Mouse (Mus musculus) liver, embryonic 14.5 days (tissue): Measurements from ENCODE around the gene Slc22a14. TPM values are rescaled to one million over a fixed set of nuclear protein-coding genes. Genes with fewer than 3 reads are reported as not detected.

Experiments
- ATAC-seq: fragments of 200-750 bp; cut with Nextera tagmentation; 2 replicates; pipeline ENCODE4 v1.8.0; 2017; ENCODE audit warnings: moderate number of reproducible peaks, mild to moderate bottlenecking, moderate library complexity; ENCODE audit not compliant: insufficient read depth
- DNase-seq, 3 experiments: peaks; one replicate each; pipeline ENCODE4 v3.0.0-alpha.2; 2012 to 2013; ENCODE audit warnings: low read depth in 3 of 3, low spot score in 3 of 3
- H3K27ac ChIP-seq: fragments of 300-500 bp; sonication (generic); 2 replicates; pipeline ENCODE4 v1.5.1; 2014; ENCODE audit warnings: moderate library complexity, mild to moderate bottlenecking, control low read depth, inconsistent platforms
- H3K27me3 ChIP-seq: fragments of 300-500 bp; sonication (generic); 2 replicates; pipeline ENCODE4 v1.6.1; 2014; ENCODE audit warnings: mild to moderate bottlenecking, low read length, moderate library complexity; ENCODE audit not compliant: control insufficient read depth, insufficient read depth
- H3K36me3 ChIP-seq: fragments of 300-500 bp; sonication (generic); replicated peaks from 2 replicates; pipeline ENCODE4 v1.6.1; 2014; ENCODE audit warnings: low read depth; ENCODE audit not compliant: control insufficient read depth, insufficient read depth
- H3K4me1 ChIP-seq, 2 experiments: fragments of 200-500 bp in 1 of 2; fragments of 300-500 bp in 1 of 2; sonication (generic) in 1 of 2; replicated peaks; 2 replicates each; pipeline ENCODE4 v1.6.1; 2012 to 2014; ENCODE audit warnings: antibody characterized with exemption in 1 of 2, inconsistent platforms in 1 of 2, low read length in 1 of 2; ENCODE audit not compliant: control insufficient read depth in 2 of 2, insufficient read depth in 2 of 2
- H3K4me2 ChIP-seq: fragments of 300-500 bp; sonication (generic); 2 replicates; pipeline ENCODE4 v1.6.1; 2014; ENCODE audit warnings: low read depth, mild to moderate bottlenecking, control low read depth, moderate library complexity
- H3K4me3 ChIP-seq, 2 experiments: fragments of 200-500 bp in 1 of 2; fragments of 300-500 bp in 1 of 2; sonication (generic) in 1 of 2; 2 replicates each; pipeline ENCODE4 v1.5.1; 2012 to 2014; ENCODE audit warnings: low read depth in 2 of 2, low read length in 2 of 2, mild to moderate bottlenecking in 2 of 2, control low read depth in 1 of 2, inconsistent platforms in 1 of 2, moderate library complexity in 1 of 2; ENCODE audit not compliant: insufficient read depth in 1 of 2
- H3K9ac ChIP-seq: fragments of 300-500 bp; sonication (generic); replicated peaks from 2 replicates; pipeline ENCODE4 v1.6.1; 2014; ENCODE audit warnings: mild to moderate bottlenecking, control low read depth, moderate library complexity
- H3K9me3 ChIP-seq: fragments of 300-500 bp; sonication (generic); 2 replicates; pipeline ENCODE4 v1.6.1; 2016; ENCODE audit warnings: low read length, mixed read lengths; ENCODE audit not compliant: control insufficient read depth
- CTCF ChIP-seq: IDR thresholded peaks from 2 replicates; pipeline ENCODE4 v1.5.1; 2016; ENCODE audit warnings: antibody characterized with exemption, low read depth, control low read depth
- EP300 ChIP-seq: IDR thresholded peaks from 2 replicates; pipeline ENCODE4 v1.6.1; 2016; ENCODE audit warnings: antibody characterized with exemption, low read depth
- WGBS: fragments of 180-500 bp; shearing (Covaris S2); extraction: QIAGEN DNeasy Blood & Tissue Kit; methylation state at CpG from one replicate; pipeline ENCODE4 v1.1.7; 2014; ENCODE audit not compliant: insufficient replicate concordance; 5-methylcytosine and 5-hydroxymethylcytosine counted together
- polyA plus RNA-seq, 2 experiments: library from polyadenylated mRNA; depleted of rRNA in 1 of 2; stranded (reverse) in 1 of 2; unstranded in 1 of 2; fragments of >200 nt; fragmentation: Nextera tagmentation in 1 of 2; extraction: Ambion mirVana in 1 of 2; gene quantifications; 2 replicates each; pipeline versions ENCODE4 v1.2.1 to v1.2.3; 2012 to 2014

Gene Slc22a14
- polyA plus RNA-seq, 2 experiments, result not detected

- TF ChIP-seq EP300 (no peak), CTCF (no peak)
- no peak for ATAC-seq
- Histone ChIP-seq H3K36me3 (no peaks in the 10 kb centered on the region), H3K27me3 (no peaks in the 10 kb centered on the region), H3K27ac (no peak overlapping the region), H3K4me1 (no peaks in the 10 kb centered on the region), H3K9ac (no peak overlapping the region), H3K9me3 (no peaks in the 10 kb centered on the region), H3K4me2 (no peak overlapping the region), H3K4me3 (no peak overlapping the region)
- 61% methylated on average over 10 of the region's 10 CpGs for WGBS
- no peak for DNase-seq
These were observed 166.0 kb downstream of the Slc22a14 start for GRCm38 (mm10) chr9:119199151-119199861.

DNA sequence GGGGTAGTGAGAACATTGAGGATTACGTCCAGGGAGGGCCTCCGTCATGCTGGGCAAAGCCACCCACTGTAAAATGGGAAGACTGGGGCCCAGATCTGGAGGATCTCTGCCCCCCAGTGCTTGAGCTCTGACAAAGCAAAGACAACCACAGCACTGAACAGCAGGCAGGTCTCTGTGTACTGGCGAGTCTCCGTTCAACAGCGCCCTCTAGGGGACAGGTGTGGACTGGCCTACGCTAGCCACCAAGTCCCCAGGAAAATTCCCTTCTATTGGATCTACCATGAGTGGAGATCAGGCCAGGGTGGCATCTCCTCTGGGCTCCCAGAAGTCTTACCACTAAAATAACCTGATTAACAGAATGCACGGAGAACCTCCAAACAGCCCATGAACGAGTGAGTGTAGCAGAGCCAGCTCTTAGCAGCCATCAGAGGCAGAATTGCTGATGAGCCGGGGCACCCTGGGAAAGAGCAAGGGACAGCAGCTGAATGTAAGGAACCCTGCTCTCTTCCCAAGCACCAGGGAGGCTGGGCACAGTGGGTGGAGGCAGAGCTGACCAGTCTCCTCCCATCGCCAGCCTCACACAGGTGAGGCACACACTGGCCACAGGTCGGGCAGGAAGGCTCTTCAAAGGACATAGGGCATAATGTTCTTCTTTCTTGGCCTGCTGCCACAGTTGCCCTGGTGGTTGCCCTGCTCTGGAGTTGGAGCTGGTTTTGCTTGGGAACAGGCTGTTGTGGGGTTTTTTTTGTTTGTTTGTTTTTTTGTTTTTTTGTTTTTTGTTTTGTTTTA is 173.0 kb downstream of the Slc22a14 start:
- WGBS, result 37% methylated on average over 11 of the region's 11 CpGs
- Histone ChIP-seq H3K4me1 (no peaks in the 10 kb centered on the region), H3K27me3 (no peaks in the 10 kb centered on the region), H3K9ac (no peak overlapping the region), H3K36me3 (no peaks in the 10 kb centered on the region), H3K4me3 (no peak overlapping the region), H3K4me2 (no peak overlapping the region), H3K27ac (no peak overlapping the region), H3K9me3 (no peaks in the 10 kb centered on the region)
- TF ChIP-seq EP300 (no peak), CTCF (peak; percentile 88)
- no peak for ATAC-seq
- peak; percentile 11 to 14 (median 13) for DNase-seq

GRCm38 (mm10) chr9:119181241-119181728 is 184.1 kb downstream of the Slc22a14 start:
- H3K27ac ChIP-seq, result no peak overlapping the region
- TF ChIP-seq EP300 (no peak), CTCF (no peak)
- ATAC-seq (no peak), DNase-seq (no peak)
- WGBS, result 22% methylated on average over 3 of the region's 3 CpGs
- no peaks in the 10 kb centered on the region for H3K27me3 ChIP-seq
- no peaks in the 10 kb centered on the region for H3K36me3 ChIP-seq
- no peaks in the 10 kb centered on the region for H3K4me1 ChIP-seq
- no peak overlapping the region for H3K4me2 ChIP-seq
- H3K9me3 ChIP-seq, result no peaks in the 10 kb centered on the region
- no peak overlapping the region for H3K4me3 ChIP-seq
- no peak overlapping the region for H3K9ac ChIP-seq

DNA sequence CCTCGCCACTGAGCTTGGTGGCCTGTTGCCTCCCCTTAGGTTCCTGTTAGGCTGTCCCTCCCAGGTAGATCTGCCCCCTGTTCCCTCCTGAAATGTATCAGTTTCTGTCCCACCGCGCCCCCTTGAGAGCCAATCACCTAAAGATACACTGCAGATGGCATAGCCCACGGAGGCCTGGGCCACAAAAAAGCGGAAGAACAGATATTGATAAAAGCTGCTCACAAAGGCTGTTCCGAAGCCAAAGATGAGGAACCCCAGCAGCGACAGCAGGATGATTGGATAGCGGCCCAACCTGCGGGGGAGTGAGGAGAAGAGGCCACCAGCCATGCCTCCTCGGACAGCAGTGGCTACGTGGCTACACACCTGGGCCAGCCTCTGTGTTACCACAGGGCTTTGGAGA is 186.1 kb downstream of the Slc22a14 start:
- ATAC-seq, result no peak
- Histone ChIP-seq H3K9me3 (no peaks in the 10 kb centered on the region), H3K9ac (no peak overlapping the region), H3K4me2 (no peak overlapping the region), H3K4me3 (no peak overlapping the region), H3K36me3 (no peaks in the 10 kb centered on the region), H3K4me1 (no peaks in the 10 kb centered on the region), H3K27ac (no peak overlapping the region), H3K27me3 (no peaks in the 10 kb centered on the region)
- DNase-seq, result no peak
- TF ChIP-seq CTCF (no peak), EP300 (no peak)
- 69% methylated on average over 11 of the region's 11 CpGs for WGBS

DNA sequence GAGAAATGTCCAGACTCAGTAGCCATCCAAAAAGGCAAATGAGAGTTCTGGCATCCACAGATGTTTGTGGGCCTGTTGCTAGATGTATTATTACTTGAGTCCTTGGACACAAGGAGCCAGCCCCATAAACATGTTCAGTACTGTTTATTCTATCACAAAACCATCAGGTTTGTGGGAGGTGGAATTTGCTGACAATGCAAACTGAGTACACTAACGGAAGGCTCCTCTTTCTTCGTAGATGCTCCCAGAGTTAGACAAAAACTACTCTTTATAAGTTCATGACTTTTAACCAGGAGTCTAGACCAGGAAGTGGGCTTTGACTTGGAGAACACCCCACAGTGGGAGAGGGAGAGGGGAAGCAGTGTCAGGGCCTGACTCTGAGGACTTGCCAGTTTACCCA is 197.7 kb downstream of the Slc22a14 start:
- DNase-seq (no peak), ATAC-seq (no peak)
- Histone ChIP-seq H3K36me3 (no peaks in the 10 kb centered on the region), H3K4me2 (no peak overlapping the region), H3K4me3 (no peak overlapping the region), H3K9me3 (no peaks in the 10 kb centered on the region), H3K27me3 (no peaks in the 10 kb centered on the region), H3K9ac (no peak overlapping the region), H3K4me1 (no peaks in the 10 kb centered on the region; a peak in 1 of 4 replicates), H3K27ac (no peak overlapping the region)
- 66% methylated on average over 2 of the region's 2 CpGs for WGBS
- no peak for TF ChIP-seq CTCF
- no peak for TF ChIP-seq EP300
